Mouse (Mus musculus): ENCODE results near the gene Snx22. TPM values are rescaled to one million over a fixed set of nuclear protein-coding genes. Genes with fewer than 3 reads are reported as not detected.

The Snx22 gene
- polyA plus RNA-seq (2015; fragmentation: Nextera tagmentation; extraction: Ambion mirVana), result 2.7 and 3.1 TPM in 2 replicates

GRCm38 (mm10) chr9:66069583-66069982, at the start of gene Snx22:
Gene Snx22, minus strand, starts transcription at chr9:66069719.
- Histone ChIP-seq H3K4me2 (peak within 1 kb of the TSS; percentile 93), H3K36me3 (ENCODE audit: poor library complexity, severe bottlenecking) (peaks cover 27% of the 10 kb centered on the region), H3K4me1 (peaks cover 11% of the 10 kb centered on the region), H3K4me3 (peak within 1 kb of the TSS; percentile 52), H3K9ac (peak within 1 kb of the TSS; percentile 70), H3K27ac (no peak within 1 kb of the TSS), H3K27me3 (peaks cover 50% of the 10 kb centered on the region), H3K9me3 (replicated peaks) (no peaks in the 10 kb centered on the region)
- peak; percentile 92 for ATAC-seq
- WGBS, result 0% methylated on average over 21 of the region's 22 CpGs

DNA sequence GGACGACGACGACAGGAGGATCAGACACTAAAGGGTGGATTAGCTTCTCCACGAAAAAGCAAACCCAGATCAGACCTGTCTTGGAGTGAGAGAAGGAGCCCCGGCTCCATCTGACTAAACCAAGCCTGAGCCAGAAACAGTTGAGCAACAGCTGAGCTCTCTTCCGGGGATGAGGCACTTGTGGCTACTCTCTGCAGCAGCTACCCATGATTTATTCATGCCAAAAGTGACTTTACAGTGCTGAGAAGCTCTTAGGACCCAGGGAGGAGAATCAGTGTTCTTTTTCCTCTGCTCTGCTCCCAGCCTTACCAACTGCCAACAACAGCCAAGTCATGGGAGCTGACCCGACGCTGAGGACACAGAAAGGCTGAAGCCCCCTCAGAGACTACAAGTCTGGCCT, 47.4 kb upstream of the Snx22 start:
- 65% methylated on average over 8 of the region's 8 CpGs for WGBS
- Histone ChIP-seq H3K27ac (no peak overlapping the region), H3K36me3 (ENCODE audit: poor library complexity, severe bottlenecking) (peaks cover 21% of the 10 kb centered on the region), H3K4me3 (no peak overlapping the region), H3K4me2 (no peak overlapping the region), H3K4me1 (peaks cover 23% of the 10 kb centered on the region; the same call in 1 of the 2 replicates), H3K9me3 (replicated peaks) (no peaks in the 10 kb centered on the region), H3K9ac (no peak overlapping the region), H3K27me3 (no peaks in the 10 kb centered on the region)
- ATAC-seq, result no peak

DNA sequence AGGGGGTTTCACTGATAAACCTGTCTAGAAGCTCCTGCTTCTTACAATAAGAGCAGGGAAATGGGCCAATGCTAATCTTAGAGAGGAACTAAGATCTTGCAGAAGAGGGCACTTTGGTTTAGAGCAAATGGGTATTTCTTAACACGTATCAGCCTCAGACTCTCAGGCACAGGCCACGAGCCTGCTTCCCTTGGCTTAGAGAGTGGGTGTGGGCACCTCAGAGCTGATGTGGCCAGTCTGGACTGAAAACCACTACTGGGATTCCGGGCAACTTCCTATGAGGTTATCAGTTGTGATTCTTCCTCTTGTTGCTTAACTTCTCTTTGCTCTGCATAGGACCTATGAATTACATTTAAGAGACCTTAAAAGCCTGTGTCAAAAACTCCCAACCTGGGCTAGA, 44.8 kb upstream of the Snx22 start:
- no peak for ATAC-seq
- H3K9me3 ChIP-seq (replicated peaks), result no peaks in the 10 kb centered on the region
- WGBS, result 97% methylated on average over 3 of the region's 3 CpGs
- H3K27ac ChIP-seq, result no peak overlapping the region
- H3K9ac ChIP-seq, result no peak overlapping the region
- H3K27me3 ChIP-seq, result no peaks in the 10 kb centered on the region
- H3K36me3 ChIP-seq (ENCODE audit: poor library complexity, severe bottlenecking), result peaks cover 21% of the 10 kb centered on the region
- H3K4me1 ChIP-seq, result peaks cover 18% of the 10 kb centered on the region
- H3K4me2 ChIP-seq, result no peak overlapping the region
- no peak overlapping the region for H3K4me3 ChIP-seq

DNA sequence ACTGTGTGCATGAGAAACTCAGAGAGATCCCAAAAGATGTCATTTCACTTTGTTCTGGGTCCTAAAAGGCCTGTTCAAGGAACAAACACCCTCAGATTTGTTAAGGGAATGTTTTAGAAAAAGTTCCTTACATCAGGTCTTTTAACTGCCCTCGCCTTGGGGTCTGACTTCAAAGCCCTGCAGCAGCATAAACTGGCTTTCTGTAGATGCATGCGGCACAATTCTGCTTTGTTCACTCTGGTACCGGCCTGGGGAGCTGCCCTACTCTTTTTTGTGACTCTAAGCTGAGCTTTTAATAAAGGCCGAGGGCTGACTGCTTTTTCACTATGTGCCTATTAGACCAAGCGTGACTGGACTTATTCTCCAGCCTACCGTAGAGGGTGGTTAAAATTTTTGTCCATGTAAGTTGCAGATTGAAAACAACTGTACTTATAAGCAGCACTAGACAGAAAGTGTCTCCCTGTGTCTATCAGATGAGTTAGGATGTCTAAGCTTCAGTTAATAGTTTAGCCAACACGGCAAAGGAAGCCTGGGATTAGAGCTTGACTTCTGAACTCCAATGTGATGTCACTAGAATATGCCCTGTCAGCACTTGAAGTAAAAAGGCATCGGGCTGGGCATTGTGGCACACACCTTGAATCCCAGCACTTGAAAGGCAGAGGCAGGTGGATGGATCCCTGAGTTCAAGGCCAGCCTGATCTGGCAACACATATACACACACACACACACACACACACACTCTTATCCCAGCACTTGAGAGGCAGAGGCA, 41.3 kb upstream of the Snx22 start:
- H3K4me2 ChIP-seq, result 0 out of 2 replicates have a peak overlapping the region, but pooled peaks have one; percentile 10
- peak overlapping the region; percentile 30; the same call in 1 of the 2 replicates for H3K9ac ChIP-seq
- no peak for ATAC-seq
- no peak overlapping the region for H3K4me3 ChIP-seq
- peaks cover 13% of the 10 kb centered on the region for H3K4me1 ChIP-seq
- peaks cover 50% of the 10 kb centered on the region for H3K36me3 ChIP-seq (ENCODE audit: poor library complexity, severe bottlenecking)
- no peaks in the 10 kb centered on the region for H3K27me3 ChIP-seq
- H3K27ac ChIP-seq, result peak overlapping the region; percentile 65
- no peaks in the 10 kb centered on the region for H3K9me3 ChIP-seq (replicated peaks)
- 11% methylated on average over 8 of the region's 8 CpGs for WGBS

GRCm38 (mm10) chr9:66110126-66110525, 40.6 kb upstream of the Snx22 start:
- Histone ChIP-seq H3K4me2 (0 out of 2 replicates have a peak overlapping the region, but pooled peaks have one; percentile 10), H3K4me1 (peaks cover 13% of the 10 kb centered on the region), H3K36me3 (ENCODE audit: poor library complexity, severe bottlenecking) (peaks cover 53% of the 10 kb centered on the region), H3K27ac (peak overlapping the region; percentile 65), H3K4me3 (no peak overlapping the region), H3K9me3 (replicated peaks) (no peaks in the 10 kb centered on the region), H3K27me3 (no peaks in the 10 kb centered on the region), H3K9ac (0 out of 2 replicates have a peak overlapping the region, but pooled peaks have one; percentile 30)
- no peak for ATAC-seq
- WGBS, result 19% methylated on average over 8 of the region's 8 CpGs

DNA sequence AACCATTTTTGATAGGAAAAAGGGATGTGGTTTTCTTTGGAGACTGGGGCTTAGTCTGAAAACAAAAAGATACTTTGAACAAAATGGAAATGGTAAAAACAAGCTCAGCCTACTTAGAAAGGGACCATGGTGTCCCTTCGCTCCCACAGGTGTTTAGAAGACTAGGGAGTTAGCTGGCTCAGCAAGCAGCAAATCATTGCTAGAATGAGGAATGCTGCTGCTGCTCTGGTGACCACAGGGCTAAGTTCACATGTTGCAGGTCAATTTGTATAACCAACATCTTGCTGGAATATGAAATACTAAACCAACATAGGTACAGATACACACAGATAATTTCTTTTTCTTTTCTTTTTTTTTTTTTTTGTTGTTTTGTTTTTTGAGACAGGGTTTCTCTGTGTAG, 40.1 kb upstream of the Snx22 start:
- ATAC-seq, result no peak
- 94% methylated on average over 1 of the region's 1 CpGs for WGBS
- H3K27ac ChIP-seq, result no peak overlapping the region
- H3K4me2 ChIP-seq, result no peak overlapping the region
- no peaks in the 10 kb centered on the region for H3K9me3 ChIP-seq (replicated peaks)
- peaks cover 13% of the 10 kb centered on the region for H3K4me1 ChIP-seq
- peaks cover 56% of the 10 kb centered on the region for H3K36me3 ChIP-seq (ENCODE audit: poor library complexity, severe bottlenecking)
- no peak overlapping the region for H3K9ac ChIP-seq
- H3K4me3 ChIP-seq, result no peak overlapping the region
- no peaks in the 10 kb centered on the region for H3K27me3 ChIP-seq

DNA sequence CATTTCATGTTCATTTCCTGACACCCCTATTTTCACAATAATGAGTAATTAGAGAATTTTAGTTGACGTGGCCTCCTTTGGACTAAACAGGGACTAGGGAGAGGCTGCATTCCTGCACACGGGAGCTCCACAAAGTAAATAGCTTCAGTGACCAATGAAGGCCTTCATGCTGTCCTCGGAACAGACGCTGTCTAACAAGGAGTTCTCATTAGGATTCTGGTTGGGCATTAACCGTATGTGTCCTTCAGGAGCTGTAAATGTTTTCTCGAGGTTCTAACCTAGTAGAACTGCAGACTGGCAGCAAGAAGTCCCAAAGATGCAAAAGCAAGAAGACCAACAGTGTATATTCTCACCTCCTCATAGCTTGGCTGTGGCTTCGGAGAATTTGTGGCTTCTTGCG, 35.6 kb upstream of the Snx22 start:
- no peaks in the 10 kb centered on the region for H3K9me3 ChIP-seq (replicated peaks)
- H3K4me2 ChIP-seq, result no peak overlapping the region
- H3K27me3 ChIP-seq, result no peaks in the 10 kb centered on the region
- no peak overlapping the region for H3K9ac ChIP-seq
- peaks cover 82% of the 10 kb centered on the region for H3K36me3 ChIP-seq (ENCODE audit: poor library complexity, severe bottlenecking)
- WGBS, result 88% methylated on average over 8 of the region's 8 CpGs
- peaks cover 3% of the 10 kb centered on the region; the same call in 1 of the 2 replicates for H3K4me1 ChIP-seq
- no peak for ATAC-seq
- H3K27ac ChIP-seq, result no peak overlapping the region
- H3K4me3 ChIP-seq, result no peak overlapping the region

DNA sequence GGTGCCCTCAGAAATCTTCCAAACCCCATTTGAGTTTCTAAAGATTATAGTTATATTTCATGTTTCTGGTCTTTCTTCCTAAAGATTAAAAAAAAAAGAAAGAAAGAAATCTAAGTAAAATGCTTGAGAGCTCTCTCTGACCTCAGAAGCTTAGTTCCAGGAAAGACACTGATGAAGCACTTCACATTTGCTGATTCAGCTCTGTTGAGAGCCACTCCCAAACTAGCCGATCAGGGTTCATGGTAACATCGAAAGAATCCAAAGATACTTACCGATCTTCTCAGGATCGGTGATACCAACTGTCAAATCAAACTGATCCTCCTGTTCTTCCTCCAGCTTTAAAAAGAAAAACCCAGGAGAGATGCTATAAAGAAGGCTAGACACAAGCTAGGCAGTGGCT, 35.1 kb upstream of the Snx22 start:
- WGBS, result 96% methylated on average over 4 of the region's 4 CpGs
- Histone ChIP-seq H3K27ac (no peak overlapping the region), H3K4me3 (no peak overlapping the region), H3K9me3 (replicated peaks) (no peaks in the 10 kb centered on the region), H3K4me1 (no peaks in the 10 kb centered on the region), H3K4me2 (no peak overlapping the region), H3K9ac (no peak overlapping the region), H3K36me3 (ENCODE audit: poor library complexity, severe bottlenecking) (peaks cover 84% of the 10 kb centered on the region), H3K27me3 (no peaks in the 10 kb centered on the region)
- no peak for ATAC-seq

- Histone ChIP-seq H3K27ac (no peak overlapping the region), H3K4me3 (no peak overlapping the region), H3K4me1 (no peaks in the 10 kb centered on the region), H3K27me3 (no peaks in the 10 kb centered on the region), H3K9me3 (replicated peaks) (no peaks in the 10 kb centered on the region), H3K9ac (no peak overlapping the region), H3K36me3 (ENCODE audit: poor library complexity, severe bottlenecking) (peaks cover 81% of the 10 kb centered on the region), H3K4me2 (no peak overlapping the region)
- 90% methylated on average over 6 of the region's 6 CpGs for WGBS
- ATAC-seq, result no peak
Measured at GRCm38 (mm10) chr9:66102668-66103067, 33.1 kb upstream of the Snx22 start.

- H3K36me3 ChIP-seq (ENCODE audit: poor library complexity, severe bottlenecking), result peaks cover 80% of the 10 kb centered on the region
Measured at GRCm38 (mm10) chr9:66101577-66101976, 32.1 kb upstream of the Snx22 start.

GRCm38 (mm10) chr9:66092664-66093063, 23.1 kb upstream of the Snx22 start:
- Histone ChIP-seq H3K4me2 (no peak overlapping the region), H3K36me3 (ENCODE audit: poor library complexity, severe bottlenecking) (peaks cover 96% of the 10 kb centered on the region), H3K9me3 (replicated peaks) (no peaks in the 10 kb centered on the region), H3K27me3 (no peaks in the 10 kb centered on the region), H3K27ac (no peak overlapping the region), H3K4me1 (no peaks in the 10 kb centered on the region), H3K9ac (no peak overlapping the region), H3K4me3 (no peak overlapping the region)
- 86% methylated on average over 2 of the region's 2 CpGs for WGBS
- ATAC-seq, result no peak

More at GRCm38 (mm10) chr9:66101577-66101976, 32.1 kb upstream of the Snx22 start:
- Histone ChIP-seq H3K4me2 (no peak overlapping the region), H3K27ac (no peak overlapping the region), H3K9me3 (replicated peaks) (no peaks in the 10 kb centered on the region), H3K27me3 (no peaks in the 10 kb centered on the region), H3K4me3 (no peak overlapping the region), H3K9ac (no peak overlapping the region), H3K4me1 (no peaks in the 10 kb centered on the region)
- no peak for ATAC-seq
- 86% methylated on average over 8 of the region's 8 CpGs for WGBS

DNA sequence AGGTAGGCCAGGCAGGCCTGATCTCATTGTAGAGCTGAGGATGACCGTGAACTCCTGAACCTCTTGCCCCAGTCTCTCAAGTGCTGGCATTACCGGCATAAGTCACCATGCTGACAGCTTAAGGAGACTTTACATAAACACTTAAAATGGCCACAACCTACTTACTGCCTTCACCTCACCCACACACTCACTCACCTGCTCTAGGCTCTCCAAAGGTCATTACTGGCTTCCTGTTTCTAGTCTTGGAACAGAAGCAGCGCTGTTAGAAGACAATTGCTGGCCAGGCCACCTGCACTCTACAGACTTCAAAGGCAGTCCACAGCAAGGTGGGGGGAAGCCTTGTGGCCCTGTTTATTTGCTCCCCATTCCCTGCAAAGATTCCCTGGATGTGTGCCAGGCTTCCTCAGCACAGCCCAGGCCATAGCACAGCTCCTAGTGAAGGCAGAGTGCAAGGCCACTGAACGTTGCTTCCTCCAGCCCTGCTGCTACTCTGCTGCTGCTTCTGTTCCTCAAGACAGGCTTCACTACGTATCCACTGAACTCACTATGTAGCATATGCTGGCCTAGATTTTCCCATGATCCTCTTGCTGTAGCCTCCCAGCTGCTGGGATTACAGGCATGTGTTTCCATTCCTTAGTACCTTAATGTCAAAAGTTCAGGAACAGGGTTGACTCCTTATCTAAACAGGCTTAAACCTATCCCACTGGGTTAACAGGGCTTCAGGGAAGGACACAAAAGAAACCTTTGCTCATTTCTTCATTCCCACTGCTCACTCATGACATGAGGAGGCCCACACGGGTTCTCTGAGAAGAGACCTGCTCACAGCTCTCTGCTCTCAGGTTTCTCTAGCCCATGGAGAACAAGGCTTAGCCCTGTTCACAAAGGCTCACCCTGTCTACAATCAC, 22.1 kb upstream of the Snx22 start:
- H3K4me2 ChIP-seq, result no peak overlapping the region
- 82% methylated on average over 6 of the region's 6 CpGs for WGBS
- H3K9ac ChIP-seq, result no peak overlapping the region
- no peaks in the 10 kb centered on the region for H3K4me1 ChIP-seq
- no peak for ATAC-seq
- no peak overlapping the region for H3K4me3 ChIP-seq
- H3K27me3 ChIP-seq, result no peaks in the 10 kb centered on the region
- peaks cover 96% of the 10 kb centered on the region for H3K36me3 ChIP-seq (ENCODE audit: poor library complexity, severe bottlenecking)
- H3K27ac ChIP-seq, result no peak overlapping the region
- no peaks in the 10 kb centered on the region for H3K9me3 ChIP-seq (replicated peaks)

Measured in forebrain, embryonic 13.5 days (tissue).